Mouse (Mus musculus): ENCODE data around the gene Iqck. TPM values are rescaled to one million over a fixed set of nuclear protein-coding genes. Genes with fewer than 3 reads are reported as not detected.

The Iqck gene
- polyA plus RNA-seq (2012; rRNA removed) = 0.29 and 0.32 TPM in 2 replicates

GRCm38 (mm10) chr7:118855171-118855876 lies at the start of gene Iqck:
TSS of gene Iqck (plus strand) at chr7:118855752.

DNA sequence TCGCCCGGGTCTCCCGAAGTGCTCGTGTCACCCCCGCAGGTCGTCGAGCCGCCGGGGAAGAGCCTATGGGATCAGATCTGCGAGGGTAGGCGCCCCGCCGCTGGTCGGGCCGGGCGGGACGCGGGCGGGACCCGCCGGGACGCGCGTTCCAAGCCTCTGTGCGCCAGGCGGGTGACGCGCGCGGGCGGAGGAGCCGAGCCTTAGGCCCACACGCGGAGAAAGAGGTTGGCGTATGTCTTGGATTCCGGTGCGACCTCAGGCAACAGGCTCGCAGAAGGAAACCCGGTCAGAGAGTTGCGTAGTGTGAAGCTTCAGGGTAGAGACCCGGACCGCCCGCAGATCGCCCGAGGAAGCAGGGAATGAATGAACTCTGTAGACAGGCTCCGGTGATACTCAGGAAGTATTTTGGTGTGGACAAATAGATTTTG lies 339 bp downstream of the Iqck start, which contains the start of gene Knop1:
Knop1 (minus strand) TSS at position 378 of the 428 bp plus-strand sequence.

DNA sequence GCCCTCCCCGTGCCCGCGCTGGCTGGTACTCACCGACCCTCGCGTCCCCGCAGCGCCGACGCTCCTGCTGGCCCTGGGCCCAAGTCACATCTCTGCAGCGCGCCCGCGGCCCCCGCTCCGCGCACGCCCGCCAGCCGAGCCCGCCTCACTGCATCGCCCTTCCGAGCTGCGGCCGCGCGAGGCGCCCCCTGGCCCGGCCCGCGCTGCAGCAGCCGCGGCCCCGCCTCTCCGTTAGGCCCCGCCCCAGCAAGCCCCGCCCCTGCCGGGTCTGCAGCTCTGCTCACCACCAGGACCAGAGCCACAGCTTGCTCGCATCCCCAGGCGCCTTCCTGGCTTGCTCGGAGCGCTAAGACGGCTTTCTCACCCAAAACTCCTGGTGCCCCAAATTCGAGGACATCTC lies 139.5 kb downstream of the Iqck start, which contains the start of gene Gprc5b:
Gprc5b (minus strand) TSS at position 205 of the 400 bp plus-strand sequence.

Other genes starting within 250 kb of the Iqck start
- gene Gde1, start 150.0 kb upstream of the Iqck start, polyA plus RNA-seq (2012; rRNA removed) = 26.3 and 30.1 TPM in 2 replicates
- gene Ccp110, start 143.2 kb upstream of the Iqck start, polyA plus RNA-seq (2012; rRNA removed) = 13.4 and 16.2 TPM in 2 replicates
- gene Vps35l, start 115.5 kb upstream of the Iqck start, polyA plus RNA-seq (2012; rRNA removed) = 20.6 and 26.5 TPM in 2 replicates
- 10.6 and 12.1 TPM in 2 replicates for gene Knop1, start 502 bp downstream of the Iqck start, polyA plus RNA-seq (2012; rRNA removed)
- gene Gprc5b, start 139.5 kb downstream of the Iqck start, polyA plus RNA-seq (2012; rRNA removed) = 0.55 TPM in 2 replicates